Mouse (Mus musculus): Measurements from ENCODE around the gene Gphn. TPM values are rescaled to one million over a fixed set of nuclear protein-coding genes. Genes with fewer than 3 reads are reported as not detected.

The Gphn gene
- polyA plus RNA-seq, 1 experiment from 2014 or later, result 34.7 TPM

- H3K4me3 ChIP-seq (replicated peaks; ENCODE audit: low read length), result no peak overlapping the region
- H3K36me3 ChIP-seq (ENCODE audit: control insufficient read depth, insufficient read depth), result peaks cover 2% of the 10 kb centered on the region; the same call in 1 of the 2 replicates
- ATAC-seq, result no peak
- H3K9ac ChIP-seq (replicated peaks; ENCODE audit: low read depth, low read length), result no peak overlapping the region
- no peak overlapping the region for H3K27ac ChIP-seq (ENCODE audit: low read length)
- no peak overlapping the region for H3K4me2 ChIP-seq (ENCODE audit: low read length)
- no peaks in the 10 kb centered on the region for H3K4me1 ChIP-seq (replicated peaks; ENCODE audit: control insufficient read depth, insufficient read depth, low read length)
- H3K27me3 ChIP-seq (replicated peaks; ENCODE audit: control insufficient read depth, insufficient read depth, low read length), result no peaks in the 10 kb centered on the region
- 93% methylated on average over 2 of the region's 2 CpGs for WGBS
- no peaks in the 10 kb centered on the region for H3K9me3 ChIP-seq (ENCODE audit: control insufficient read depth, low read length)
These were observed 452.6 kb downstream of the Gphn start for GRCm38 (mm10) chr12:78678807-78679189.

- no peak overlapping the region for H3K27ac ChIP-seq (ENCODE audit: low read length)
- 93% methylated on average over 2 of the region's 2 CpGs for WGBS
- H3K4me2 ChIP-seq (ENCODE audit: low read length), result no peak overlapping the region
- H3K9me3 ChIP-seq (ENCODE audit: control insufficient read depth, low read length), result no peaks in the 10 kb centered on the region
- H3K4me1 ChIP-seq (replicated peaks; ENCODE audit: control insufficient read depth, insufficient read depth, low read length), result no peaks in the 10 kb centered on the region
- H3K4me3 ChIP-seq (replicated peaks; ENCODE audit: low read length), result no peak overlapping the region
- no peaks in the 10 kb centered on the region for H3K27me3 ChIP-seq (replicated peaks; ENCODE audit: control insufficient read depth, insufficient read depth, low read length)
- no peak overlapping the region for H3K9ac ChIP-seq (replicated peaks; ENCODE audit: low read depth, low read length)
- H3K36me3 ChIP-seq (ENCODE audit: control insufficient read depth, insufficient read depth), result no peaks in the 10 kb centered on the region
- ATAC-seq, result no peak
These were observed 454.9 kb downstream of the Gphn start for GRCm38 (mm10) chr12:78681048-78681447.

- Histone ChIP-seq H3K9me3 (ENCODE audit: control insufficient read depth, low read length) (no peaks in the 10 kb centered on the region), H3K4me2 (ENCODE audit: low read length) (no peak overlapping the region), H3K27me3 (replicated peaks; ENCODE audit: control insufficient read depth, insufficient read depth, low read length) (no peaks in the 10 kb centered on the region), H3K9ac (replicated peaks; ENCODE audit: low read depth, low read length) (no peak overlapping the region), H3K27ac (ENCODE audit: low read length) (no peak overlapping the region), H3K36me3 (ENCODE audit: control insufficient read depth, insufficient read depth) (no peaks in the 10 kb centered on the region), H3K4me3 (replicated peaks; ENCODE audit: low read length) (no peak overlapping the region), H3K4me1 (replicated peaks; ENCODE audit: control insufficient read depth, insufficient read depth, low read length) (no peaks in the 10 kb centered on the region)
- no peak for ATAC-seq
- WGBS, result 91% methylated on average over 4 of the region's 4 CpGs
These were observed 456.1 kb downstream of the Gphn start for GRCm38 (mm10) chr12:78682279-78682678.

GRCm38 (mm10) chr12:78685669-78686215 lies 459.6 kb downstream of the Gphn start:
- H3K4me1 ChIP-seq (replicated peaks; ENCODE audit: control insufficient read depth, insufficient read depth, low read length), result no peaks in the 10 kb centered on the region
- no peaks in the 10 kb centered on the region for H3K27me3 ChIP-seq (replicated peaks; ENCODE audit: control insufficient read depth, insufficient read depth, low read length)
- 88% methylated on average over 1 of the region's 1 CpGs for WGBS
- H3K27ac ChIP-seq (ENCODE audit: low read length), result no peak overlapping the region
- H3K4me3 ChIP-seq (replicated peaks; ENCODE audit: low read length), result no peak overlapping the region
- H3K36me3 ChIP-seq (ENCODE audit: control insufficient read depth, insufficient read depth), result no peaks in the 10 kb centered on the region
- no peak for ATAC-seq
- H3K9ac ChIP-seq (replicated peaks; ENCODE audit: low read depth, low read length), result no peak overlapping the region
- no peak overlapping the region for H3K4me2 ChIP-seq (ENCODE audit: low read length)
- no peaks in the 10 kb centered on the region for H3K9me3 ChIP-seq (ENCODE audit: control insufficient read depth, low read length)

- Histone ChIP-seq H3K4me2 (ENCODE audit: low read length) (no peak overlapping the region), H3K27me3 (replicated peaks; ENCODE audit: control insufficient read depth, insufficient read depth, low read length) (no peaks in the 10 kb centered on the region), H3K27ac (ENCODE audit: low read length) (no peak overlapping the region), H3K36me3 (ENCODE audit: control insufficient read depth, insufficient read depth) (no peaks in the 10 kb centered on the region), H3K9me3 (ENCODE audit: control insufficient read depth, low read length) (no peaks in the 10 kb centered on the region), H3K4me3 (replicated peaks; ENCODE audit: low read length) (no peak overlapping the region), H3K9ac (replicated peaks; ENCODE audit: low read depth, low read length) (no peak overlapping the region), H3K4me1 (replicated peaks; ENCODE audit: control insufficient read depth, insufficient read depth, low read length) (no peaks in the 10 kb centered on the region)
- 90% methylated on average over 5 of the region's 5 CpGs for WGBS
- no peak for ATAC-seq
These were observed 462.7 kb downstream of the Gphn start for GRCm38 (mm10) chr12:78688876-78689275.

- WGBS, result 70% methylated on average over 1 of the region's 1 CpGs
- H3K36me3 ChIP-seq (ENCODE audit: control insufficient read depth, insufficient read depth), result no peaks in the 10 kb centered on the region
- H3K27me3 ChIP-seq (replicated peaks; ENCODE audit: control insufficient read depth, insufficient read depth, low read length), result no peaks in the 10 kb centered on the region
- no peak within 1 kb of the TSS for H3K4me3 ChIP-seq (replicated peaks; ENCODE audit: low read length)
- no peak within 1 kb of the TSS for H3K27ac ChIP-seq (ENCODE audit: low read length)
- H3K4me2 ChIP-seq (ENCODE audit: low read length), result no peak within 1 kb of the TSS
- no peaks in the 10 kb centered on the region for H3K9me3 ChIP-seq (ENCODE audit: control insufficient read depth, low read length)
- ATAC-seq, result no peak
- no peak within 1 kb of the TSS for H3K9ac ChIP-seq (replicated peaks; ENCODE audit: low read depth, low read length)
- H3K4me1 ChIP-seq (replicated peaks; ENCODE audit: control insufficient read depth, insufficient read depth, low read length), result no peaks in the 10 kb centered on the region
These were observed 465.1 kb downstream of the Gphn start, which contains the start of gene Fam71d for GRCm38 (mm10) chr12:78691325-78691724. Gene Fam71d (plus strand): TSS chr12:78691535.

GRCm38 (mm10) chr12:78693281-78693680 lies 467.1 kb downstream of the Gphn start:
- H3K4me2 ChIP-seq (ENCODE audit: low read length), result no peak overlapping the region
- ATAC-seq, result no peak
- no peaks in the 10 kb centered on the region for H3K4me1 ChIP-seq (replicated peaks; ENCODE audit: control insufficient read depth, insufficient read depth, low read length)
- H3K9me3 ChIP-seq (ENCODE audit: control insufficient read depth, low read length), result no peaks in the 10 kb centered on the region
- H3K36me3 ChIP-seq (ENCODE audit: control insufficient read depth, insufficient read depth), result no peaks in the 10 kb centered on the region
- no peak overlapping the region for H3K9ac ChIP-seq (replicated peaks; ENCODE audit: low read depth, low read length)
- H3K27ac ChIP-seq (ENCODE audit: low read length), result no peak overlapping the region
- no peak overlapping the region for H3K4me3 ChIP-seq (replicated peaks; ENCODE audit: low read length)
- no peaks in the 10 kb centered on the region for H3K27me3 ChIP-seq (replicated peaks; ENCODE audit: control insufficient read depth, insufficient read depth, low read length)
- 87% methylated on average over 2 of the region's 2 CpGs for WGBS

- no peaks in the 10 kb centered on the region for H3K4me1 ChIP-seq (replicated peaks; ENCODE audit: control insufficient read depth, insufficient read depth, low read length)
- no peak for ATAC-seq
- H3K27me3 ChIP-seq (replicated peaks; ENCODE audit: control insufficient read depth, insufficient read depth, low read length), result no peaks in the 10 kb centered on the region
- 68% methylated on average over 2 of the region's 2 CpGs for WGBS
- H3K9me3 ChIP-seq (ENCODE audit: control insufficient read depth, low read length), result no peaks in the 10 kb centered on the region
- H3K9ac ChIP-seq (replicated peaks; ENCODE audit: low read depth, low read length), result no peak overlapping the region
- H3K36me3 ChIP-seq (ENCODE audit: control insufficient read depth, insufficient read depth), result no peaks in the 10 kb centered on the region
- no peak overlapping the region for H3K4me2 ChIP-seq (ENCODE audit: low read length)
- no peak overlapping the region for H3K4me3 ChIP-seq (replicated peaks; ENCODE audit: low read length)
- no peak overlapping the region for H3K27ac ChIP-seq (ENCODE audit: low read length)
These were observed 491.6 kb downstream of the Gphn start for GRCm38 (mm10) chr12:78717783-78718182.

GRCm38 (mm10) chr12:78727723-78728122 lies 501.5 kb downstream of the Gphn start:
- Histone ChIP-seq H3K4me3 (replicated peaks; ENCODE audit: low read length) (no peak overlapping the region), H3K4me2 (ENCODE audit: low read length) (no peak overlapping the region), H3K27ac (ENCODE audit: low read length) (no peak overlapping the region), H3K9ac (replicated peaks; ENCODE audit: low read depth, low read length) (no peak overlapping the region), H3K27me3 (replicated peaks; ENCODE audit: control insufficient read depth, insufficient read depth, low read length) (no peaks in the 10 kb centered on the region), H3K36me3 (ENCODE audit: control insufficient read depth, insufficient read depth) (no peaks in the 10 kb centered on the region), H3K9me3 (ENCODE audit: control insufficient read depth, low read length) (no peaks in the 10 kb centered on the region), H3K4me1 (replicated peaks; ENCODE audit: control insufficient read depth, insufficient read depth, low read length) (no peaks in the 10 kb centered on the region)
- ATAC-seq, result no peak
- WGBS, result 69% methylated on average over 4 of the region's 4 CpGs

Measured in forebrain, embryonic 16.5 days (tissue).